Mouse (Mus musculus) cerebellum, adult 11 months (tissue): ENCODE results near the gene G3bp1.

ENCODE experiments used
- DNase-seq: peaks from one replicate; pipeline ENCODE4 v3.0.0; 2022

G3bp1 gene

DNA sequence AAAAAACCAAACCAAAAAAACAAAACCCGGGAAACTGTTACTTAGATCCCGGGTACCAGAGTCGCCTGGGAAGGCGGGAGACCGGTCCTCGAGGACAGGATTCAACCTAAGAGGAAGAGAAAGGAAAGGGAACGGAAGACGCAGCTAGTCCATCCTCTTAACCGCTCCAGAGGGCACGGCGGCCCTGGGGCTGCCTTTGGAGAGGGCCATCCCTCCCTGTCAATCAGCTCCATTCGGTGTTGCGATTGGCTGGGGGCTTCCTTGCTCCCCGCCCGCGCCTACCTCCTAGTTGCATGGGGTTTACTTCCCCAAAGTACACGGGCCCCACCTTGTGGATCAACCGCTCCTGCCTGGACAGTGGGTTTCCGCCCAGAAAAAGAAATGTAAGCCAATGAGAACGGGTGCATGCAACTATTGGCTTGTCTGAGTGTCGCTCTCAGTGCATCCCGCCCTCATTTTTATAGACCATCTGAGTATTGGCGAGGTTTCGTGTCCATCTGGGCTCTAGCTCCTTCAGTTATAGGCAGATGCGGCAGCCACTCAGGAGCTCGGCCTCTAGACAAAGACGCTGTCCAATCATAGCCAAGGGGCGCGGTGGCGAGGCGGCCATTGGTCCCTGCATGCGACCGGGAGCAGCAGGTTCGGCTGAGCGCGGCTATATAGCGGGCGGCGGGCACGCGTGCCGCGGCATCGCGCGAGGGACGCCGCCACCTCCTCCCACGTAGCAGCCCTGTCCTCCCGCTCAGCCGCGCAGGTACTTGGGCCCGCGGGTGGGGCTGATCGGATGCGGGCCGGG, at the start of gene G3bp1:
TSS of gene G3bp1 (plus strand) at position 638 of the 796 bp plus-strand sequence.
- peak; percentile 99 for DNase-seq

DNA sequence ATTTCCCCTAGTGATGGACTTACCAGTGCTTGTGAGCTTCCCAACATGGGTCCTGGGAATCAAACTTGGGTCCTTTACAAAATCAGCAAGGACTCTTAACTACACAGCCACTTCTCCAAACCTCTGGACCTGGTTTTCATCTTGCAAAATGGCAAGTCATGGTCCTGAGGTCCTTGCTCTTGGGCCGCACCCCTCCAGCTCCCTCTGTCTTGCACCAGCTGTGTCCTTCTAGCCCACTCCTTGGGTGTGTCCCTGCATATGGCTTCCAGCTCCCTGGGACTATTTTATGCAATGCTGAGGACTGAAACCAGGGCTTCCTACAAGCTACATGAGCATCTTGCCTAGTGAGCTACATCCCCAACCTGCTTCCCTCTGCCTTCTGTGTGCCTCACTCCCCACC, 46.5 kb upstream of the G3bp1 start, which contains the start of gene Sparc:
TSS of gene Sparc (minus strand) at position 206 of the 400 bp plus-strand sequence.
- no peak for DNase-seq

DNA sequence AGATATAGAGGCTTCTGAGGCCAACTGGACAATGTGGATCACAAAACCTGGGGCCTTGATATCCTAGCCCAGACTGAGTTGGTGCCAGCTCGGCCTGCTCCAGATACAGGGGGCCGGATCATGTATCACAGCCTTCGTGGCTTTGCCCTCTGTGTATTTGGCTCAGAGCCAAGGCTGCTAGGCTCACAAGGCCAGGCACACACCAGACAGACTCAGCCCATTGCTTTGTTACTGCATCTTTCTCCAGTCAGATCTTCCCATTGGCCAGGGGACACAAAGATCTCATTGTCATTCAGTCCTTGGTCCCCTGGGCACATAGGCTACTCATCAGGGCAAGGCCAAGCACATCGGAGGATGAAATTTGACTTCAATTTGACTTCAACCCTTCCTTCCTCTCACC, 45.7 kb upstream of the G3bp1 start:
- peak; percentile 35 for DNase-seq

DNA sequence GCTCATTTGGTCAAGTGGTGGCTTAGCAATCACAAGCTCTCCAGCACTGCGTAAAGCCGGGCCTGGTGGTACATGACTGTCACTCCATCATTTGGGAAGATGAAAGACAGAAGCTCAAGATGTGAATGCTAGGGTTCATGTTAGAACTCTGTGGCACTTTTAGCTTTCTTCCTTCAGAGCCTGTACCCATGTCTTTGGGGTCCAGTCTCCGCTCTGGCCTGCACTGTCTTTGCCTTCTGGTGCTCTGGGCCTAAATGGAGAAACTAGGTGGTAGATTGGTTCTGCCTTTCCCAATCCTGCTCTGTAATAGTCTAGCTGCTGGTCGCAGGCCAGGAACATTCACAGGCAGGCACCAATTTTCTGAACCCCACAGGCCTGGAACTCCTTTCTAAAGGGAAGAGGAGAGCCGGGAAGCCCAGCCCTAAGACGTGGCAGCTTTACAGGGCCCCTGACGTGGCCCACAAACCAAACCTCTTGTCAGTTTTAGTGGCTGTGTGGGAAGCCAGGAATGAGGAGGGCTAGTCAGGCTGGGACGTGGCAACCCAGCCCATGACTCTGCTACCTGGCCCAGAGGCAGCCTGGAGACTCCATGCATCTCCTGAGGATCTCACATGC, 44.6 kb upstream of the G3bp1 start:
- DNase-seq, result no peak

DNA sequence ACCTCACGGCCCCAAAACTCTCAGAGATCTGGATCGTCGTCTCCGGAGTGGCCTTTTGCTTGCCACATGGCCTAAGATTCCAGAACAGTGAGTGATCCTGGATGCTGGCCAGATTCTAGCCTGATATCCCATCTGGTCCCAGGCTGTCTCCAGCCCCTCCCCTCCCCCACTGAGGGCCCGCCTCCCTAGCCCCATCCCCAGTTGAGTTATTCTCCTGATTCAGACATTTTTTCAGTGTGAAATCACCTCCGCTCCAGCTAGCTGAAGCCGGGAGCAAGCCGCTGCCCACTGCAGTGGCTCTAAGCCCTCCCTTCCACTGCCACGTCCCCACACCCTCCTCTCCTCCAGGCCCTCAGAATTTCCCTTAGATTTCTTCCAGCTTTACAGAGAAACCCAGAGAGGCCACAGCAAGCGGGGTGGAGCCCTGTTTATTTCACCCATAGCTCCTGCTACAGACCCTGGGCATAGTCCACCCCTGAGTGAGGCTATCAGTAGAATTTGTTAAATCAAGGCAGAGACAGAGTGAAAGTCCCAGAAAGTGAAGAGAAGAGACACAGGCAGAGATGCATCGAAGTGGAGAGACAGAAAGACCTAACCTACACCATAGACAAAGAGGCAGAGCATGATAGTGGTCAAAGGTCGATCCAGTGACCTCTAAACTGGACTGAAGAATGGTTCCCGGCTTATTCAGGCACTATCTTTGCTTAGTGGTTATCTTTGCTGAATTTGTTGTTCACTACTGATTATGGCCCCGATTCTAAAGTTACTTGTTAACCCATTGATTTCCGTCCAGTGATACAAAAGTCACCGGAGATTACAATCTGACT, 41.1 kb upstream of the G3bp1 start:
- DNase-seq, result peak; percentile 57

DNA sequence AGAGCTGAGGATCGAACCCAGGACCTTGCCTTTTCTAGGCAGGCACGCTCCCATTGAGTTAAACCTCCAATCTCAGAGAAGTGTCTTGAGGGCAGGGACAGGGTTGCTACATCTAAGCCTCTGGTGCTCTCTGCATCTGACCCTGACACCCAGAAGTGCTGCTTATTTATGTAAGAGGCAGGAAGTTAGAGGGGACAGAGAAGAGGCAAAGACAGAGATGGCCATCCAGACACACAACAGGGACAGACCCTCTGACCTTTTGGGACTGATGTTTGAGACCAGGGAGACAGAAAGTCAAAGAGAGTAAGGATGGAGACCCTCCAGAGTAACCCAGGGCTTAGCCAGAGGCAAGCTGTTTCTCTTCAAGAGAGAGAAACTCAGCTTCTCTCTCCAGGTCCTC, 39.5 kb upstream of the G3bp1 start:
- no peak for DNase-seq

DNA sequence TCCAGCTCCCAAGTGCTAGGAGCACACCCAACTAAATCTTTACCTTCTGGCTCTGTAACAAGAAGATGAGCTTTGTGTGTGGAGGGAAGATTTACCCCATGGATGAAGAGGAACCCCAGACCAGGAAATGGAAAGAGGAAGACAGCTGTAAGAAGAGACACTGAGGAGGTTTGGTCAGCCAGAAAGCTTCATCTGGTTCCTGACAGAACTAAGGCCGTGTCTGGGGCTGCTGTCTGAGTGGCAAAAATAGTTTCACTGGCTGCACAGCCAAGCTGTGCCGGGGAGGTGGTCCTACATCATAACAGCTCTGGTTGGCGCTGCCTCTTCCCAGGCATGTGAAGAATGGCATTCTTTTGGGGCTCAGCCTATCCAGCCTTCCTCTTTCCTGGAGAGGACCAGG, 36.5 kb upstream of the G3bp1 start:
- DNase-seq, result no peak

DNA sequence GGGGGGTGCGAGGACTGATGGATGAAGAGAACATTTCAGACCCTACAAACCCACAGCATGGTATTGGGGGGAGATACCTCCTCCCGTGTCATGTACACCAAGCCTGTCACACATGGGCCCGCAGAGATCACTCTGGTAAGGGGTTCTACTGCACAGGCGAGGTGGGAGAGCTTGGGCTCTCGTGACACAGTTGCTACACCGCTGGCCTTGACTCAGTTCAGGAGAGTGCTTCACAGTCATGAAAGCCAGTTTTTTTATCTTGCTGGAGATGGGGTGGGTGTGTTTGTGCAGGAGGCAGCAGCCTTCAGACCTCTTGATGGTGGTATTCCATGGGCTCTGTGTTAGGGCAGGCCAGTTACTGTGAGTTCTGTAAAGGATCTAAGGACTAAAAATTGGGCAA, 33.4 kb upstream of the G3bp1 start:
- DNase-seq, result no peak

DNA sequence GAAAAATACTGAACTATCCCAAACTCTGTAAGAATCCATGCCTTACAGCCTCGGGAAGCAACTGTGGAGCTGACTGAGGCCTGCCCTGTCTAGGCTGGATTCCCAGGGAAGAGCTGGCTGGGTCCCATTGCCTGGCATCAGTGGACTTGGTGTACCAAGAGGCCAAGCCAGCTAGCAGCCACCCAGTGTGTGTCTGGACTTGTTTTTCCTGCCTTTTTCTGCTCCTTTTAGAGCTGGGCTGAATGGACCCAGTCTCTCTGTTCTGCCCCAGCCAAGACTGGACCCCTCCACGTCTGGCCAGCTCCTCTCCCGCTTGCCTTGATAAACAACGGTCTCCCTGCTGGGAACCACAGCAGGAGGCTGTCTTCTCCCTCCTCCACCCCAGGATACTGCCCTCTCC, 31.5 kb upstream of the G3bp1 start:
- DNase-seq, result peak; percentile 59

DNA sequence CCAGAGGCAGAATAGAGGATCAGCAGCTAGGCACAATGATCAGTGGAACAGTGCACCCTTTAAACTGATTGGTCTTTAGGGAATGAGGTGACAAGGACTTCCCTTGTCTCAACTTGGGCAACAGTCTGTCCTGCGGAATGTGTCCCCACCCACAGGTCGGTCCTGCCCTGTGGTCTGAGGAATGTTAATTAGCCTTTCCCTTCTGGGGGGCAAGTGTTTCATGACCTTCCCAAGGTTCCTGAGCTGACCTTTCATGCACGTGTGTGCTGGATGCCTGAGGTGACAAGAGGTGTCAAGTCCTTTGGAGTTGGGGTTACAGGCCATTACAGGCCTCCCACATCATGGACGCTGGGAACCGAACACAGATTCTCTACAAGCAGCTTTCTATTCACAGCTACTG, 29.8 kb upstream of the G3bp1 start:
- no peak for DNase-seq

DNA sequence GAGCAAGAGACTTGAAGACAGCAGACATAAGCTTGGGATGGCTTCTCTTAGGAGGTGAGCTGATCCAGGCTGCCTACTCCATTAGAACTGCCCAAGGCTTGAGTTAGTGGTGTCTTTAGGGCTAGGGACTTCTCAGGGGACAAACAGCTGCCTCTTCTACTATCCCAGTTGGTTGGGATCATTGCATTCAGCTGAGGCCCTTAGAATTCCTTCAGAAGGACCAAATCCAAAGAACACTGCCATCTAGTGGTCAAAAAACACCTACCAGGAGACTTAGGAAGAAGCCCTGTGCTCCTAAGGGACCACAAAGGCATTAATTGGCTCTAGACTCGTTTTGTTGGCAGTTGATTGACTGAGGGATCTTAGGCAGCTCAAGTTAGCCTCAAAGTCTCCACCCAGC, 24.7 kb upstream of the G3bp1 start:
- DNase-seq, result no peak

DNA sequence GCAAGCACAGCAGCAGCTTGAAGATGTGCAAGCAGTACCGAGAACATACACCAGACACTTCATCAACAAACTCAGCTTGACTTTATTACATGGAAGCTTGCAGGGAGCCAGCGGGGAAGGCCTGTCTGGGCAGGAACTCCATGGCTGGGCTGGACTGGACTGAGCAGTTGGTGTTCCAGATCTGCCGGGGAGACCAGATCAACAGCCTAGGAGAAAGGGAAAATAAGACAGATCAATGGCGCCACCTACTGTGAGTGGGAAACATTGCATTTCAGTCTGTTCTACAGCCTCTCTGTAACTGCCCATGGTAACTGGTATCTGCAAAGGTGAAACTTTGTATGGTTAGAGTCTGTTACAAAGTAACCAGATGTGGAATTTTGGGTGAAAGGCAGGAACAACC, 22.9 kb upstream of the G3bp1 start:
- DNase-seq, result peak; percentile 84

DNA sequence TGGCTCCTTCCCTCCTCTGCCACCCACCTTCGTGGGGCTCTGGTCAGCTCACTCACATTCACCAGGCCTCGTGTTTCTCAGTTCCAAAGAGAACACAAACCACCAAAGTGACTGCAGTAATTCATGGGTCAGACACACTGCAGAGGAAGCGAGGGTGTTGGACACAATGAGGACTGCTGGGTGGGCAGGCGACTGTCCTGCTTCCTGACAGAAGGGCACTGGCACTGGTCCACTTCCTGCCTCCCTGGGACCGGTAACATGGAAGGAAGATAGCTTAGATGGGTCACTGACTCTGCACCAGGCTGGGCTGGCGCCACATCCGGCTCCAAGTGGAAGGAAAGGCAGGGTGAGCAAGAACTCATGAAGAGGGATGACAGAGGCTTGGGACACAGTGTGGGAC, 20.0 kb upstream of the G3bp1 start:
- no peak for DNase-seq

DNA sequence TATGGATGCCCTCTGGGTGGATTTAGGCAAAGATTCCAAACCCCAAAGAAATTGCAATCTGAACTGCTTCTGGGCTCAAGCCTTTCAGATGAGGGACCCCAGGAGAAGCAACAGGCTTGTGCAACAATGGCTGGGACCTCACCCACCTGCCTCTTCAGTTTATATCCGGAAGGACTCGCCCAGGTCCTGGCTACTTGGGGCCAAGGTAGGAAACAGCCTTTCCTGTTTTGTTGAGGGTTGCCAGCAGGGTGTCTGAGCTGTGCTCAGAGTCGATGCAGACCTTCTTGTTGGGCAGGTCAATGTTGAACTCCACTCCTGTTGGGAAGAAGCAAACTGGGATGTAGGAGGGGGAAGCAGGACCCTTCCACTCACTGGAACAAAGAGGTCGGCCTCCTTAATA, 19.2 kb upstream of the G3bp1 start:
- no peak for DNase-seq

DNA sequence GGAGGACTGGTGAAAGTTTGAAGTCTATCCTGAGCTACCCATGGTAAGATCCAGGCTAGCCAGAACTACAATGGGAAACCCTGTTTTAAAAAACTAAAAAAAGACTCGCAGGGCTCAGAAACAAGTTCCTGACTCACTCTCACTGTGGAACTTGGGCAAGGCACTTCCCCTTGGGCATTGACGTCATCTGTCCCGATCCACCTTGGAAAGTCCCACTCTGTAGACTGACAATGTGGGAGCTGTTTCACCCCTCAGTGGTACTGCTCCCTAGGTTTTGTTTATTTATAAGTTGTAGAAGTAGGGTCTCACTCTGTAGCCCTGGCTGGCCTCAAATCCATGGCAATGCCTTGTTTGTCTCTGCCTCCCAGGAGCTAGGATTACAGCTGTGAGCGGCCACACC, 15.8 kb upstream of the G3bp1 start:
- no peak for DNase-seq

DNA sequence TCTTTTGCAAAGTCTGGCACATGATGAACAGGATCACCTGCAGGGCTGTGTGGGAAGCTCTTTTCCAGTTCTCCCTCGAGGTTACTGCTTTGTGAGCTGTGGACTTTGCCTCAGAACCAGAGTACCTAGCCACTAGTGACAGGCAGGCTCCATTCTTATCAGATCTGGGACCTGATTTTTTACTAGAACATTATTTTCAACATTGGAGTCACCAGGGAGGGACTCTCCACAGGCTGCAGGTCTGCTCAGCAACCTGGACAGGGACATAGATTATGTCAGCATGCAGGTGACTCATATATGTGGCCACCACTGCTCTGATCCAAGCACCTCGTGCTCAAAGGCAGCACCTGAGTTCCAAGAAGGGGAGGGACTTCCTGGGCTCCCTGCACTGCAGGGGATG, 14.3 kb upstream of the G3bp1 start:
- DNase-seq, result no peak

DNA sequence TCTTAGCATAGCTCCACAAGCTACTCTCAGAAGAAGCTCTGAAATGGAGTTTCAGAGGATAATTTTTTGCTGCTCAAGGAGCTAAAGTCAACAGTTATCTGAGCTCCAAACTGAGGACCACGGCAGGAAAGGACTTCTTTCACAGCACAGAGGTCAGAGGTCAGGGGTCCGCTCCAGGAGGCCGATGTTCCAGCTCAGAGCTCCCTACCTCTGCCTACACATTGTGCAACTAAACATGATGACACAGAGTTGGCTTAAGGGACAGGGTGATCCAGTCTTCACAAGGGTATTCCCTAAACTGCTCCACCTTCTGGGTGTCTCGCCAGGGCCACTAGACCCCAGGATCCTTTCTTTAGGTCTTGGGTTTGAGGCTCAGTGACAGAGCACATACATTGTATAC, 11.0 kb upstream of the G3bp1 start:
- no peak for DNase-seq

DNA sequence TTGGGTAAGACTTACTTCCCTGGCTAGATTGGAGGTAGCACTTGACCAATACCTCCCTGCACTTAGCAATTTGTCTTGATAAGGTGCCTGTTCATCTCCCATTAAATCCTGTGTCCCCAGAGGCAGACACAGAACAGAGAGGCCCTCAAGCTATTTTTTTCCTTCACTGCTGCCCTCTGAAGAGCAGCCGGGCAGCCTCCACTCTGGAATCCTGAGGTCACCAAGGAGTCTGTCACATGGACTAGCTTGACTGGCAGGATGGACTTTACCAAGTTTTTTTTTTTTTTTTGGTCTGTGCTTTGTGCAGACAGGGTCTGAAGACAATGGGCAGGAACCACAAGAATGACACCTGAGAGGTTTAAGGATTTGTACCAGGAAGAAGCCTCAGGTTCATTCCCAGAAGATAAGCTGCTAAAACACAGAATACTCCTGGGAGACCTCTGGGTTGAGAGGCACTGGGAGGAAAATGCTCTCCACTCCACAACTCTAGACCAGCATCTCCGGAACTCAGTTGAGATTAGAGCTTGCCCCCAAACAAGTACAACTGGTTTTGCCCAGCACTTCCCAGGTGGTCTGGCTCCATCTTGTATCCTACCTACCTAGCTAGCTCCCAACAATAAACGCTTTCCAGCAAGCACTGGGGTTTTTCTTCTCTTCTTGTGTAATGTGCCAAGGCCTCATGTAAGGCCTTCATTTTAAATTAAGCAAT, 9.5 kb upstream of the G3bp1 start:
- no peak for DNase-seq

DNA sequence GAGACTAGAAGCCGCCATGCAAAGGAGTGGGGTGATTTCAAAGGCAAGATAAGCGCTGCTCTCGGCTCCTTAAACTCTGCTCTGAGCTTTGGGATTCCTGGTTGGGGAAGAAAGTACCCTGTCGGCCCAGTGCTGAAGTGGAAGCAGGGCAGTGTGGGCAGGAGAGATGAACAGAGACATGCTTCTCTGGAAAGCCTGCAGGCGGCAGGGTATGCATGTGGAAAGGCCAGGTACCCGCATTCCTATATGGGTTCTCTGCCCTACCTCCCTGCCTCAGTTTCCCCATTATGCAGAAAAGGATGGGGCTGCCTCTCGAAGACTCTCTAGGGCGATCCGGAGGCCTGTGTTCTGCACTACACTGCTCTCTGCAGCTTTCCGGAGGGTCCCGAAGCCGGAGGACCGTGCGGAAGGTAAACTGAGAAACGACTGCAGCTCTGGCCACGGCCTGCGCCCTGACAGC, 8.9 kb upstream of the G3bp1 start:
- no peak for DNase-seq

DNA sequence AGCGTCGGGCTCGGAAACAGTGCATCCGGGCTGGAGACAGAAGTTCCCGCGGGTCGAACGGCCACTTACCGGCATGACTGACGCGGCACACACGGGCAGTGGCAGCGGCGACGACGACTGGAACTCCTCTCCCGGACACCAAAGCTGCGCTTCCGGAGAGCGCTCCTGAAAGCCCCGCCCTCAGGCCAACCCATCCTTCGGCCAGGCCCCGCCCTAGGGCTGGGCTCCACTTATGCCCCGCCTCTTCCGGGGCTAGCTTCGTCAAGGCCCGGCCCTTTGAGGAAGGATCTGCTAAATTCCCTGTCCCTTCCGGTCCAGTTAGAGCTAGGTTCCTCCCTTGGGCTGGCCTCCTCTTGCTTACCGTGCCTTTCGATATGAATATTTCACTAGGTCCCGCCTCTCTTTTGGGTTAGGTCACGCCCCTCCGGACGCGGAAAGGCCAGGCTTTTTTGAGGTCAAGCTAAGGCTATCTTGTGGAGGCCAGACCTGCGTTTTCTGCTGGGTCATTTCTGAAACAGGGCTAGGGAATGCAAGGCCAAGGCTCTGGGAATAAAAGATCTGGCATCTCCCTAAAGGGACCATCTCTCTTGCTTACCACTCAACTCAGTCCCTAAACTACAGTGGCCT, 8.4 kb upstream of the G3bp1 start, which contains the start of gene Atox1:
TSS of gene Atox1 (minus strand) at position 221 of the 627 bp plus-strand sequence.
- peak; percentile 94 for DNase-seq

DNA sequence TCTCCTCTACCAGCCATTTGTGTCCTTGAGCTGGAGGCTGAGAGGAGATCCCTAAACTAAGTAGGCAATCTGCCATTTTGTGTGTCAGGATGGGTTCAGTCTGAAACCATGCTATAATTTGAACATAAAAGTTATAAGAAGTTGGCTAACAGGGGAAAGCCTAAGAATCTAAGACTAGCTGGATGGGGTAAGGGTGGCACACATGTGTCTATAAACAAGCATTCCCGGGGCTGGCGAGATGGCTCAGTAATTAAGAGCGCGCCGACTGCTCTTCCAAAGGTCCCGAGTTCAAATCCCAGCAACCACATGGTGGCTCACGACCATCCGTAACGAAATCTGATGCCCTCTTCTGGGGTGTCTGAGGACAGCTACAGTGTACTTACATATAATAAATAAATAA, 7.3 kb upstream of the G3bp1 start:
- DNase-seq, result no peak

DNA sequence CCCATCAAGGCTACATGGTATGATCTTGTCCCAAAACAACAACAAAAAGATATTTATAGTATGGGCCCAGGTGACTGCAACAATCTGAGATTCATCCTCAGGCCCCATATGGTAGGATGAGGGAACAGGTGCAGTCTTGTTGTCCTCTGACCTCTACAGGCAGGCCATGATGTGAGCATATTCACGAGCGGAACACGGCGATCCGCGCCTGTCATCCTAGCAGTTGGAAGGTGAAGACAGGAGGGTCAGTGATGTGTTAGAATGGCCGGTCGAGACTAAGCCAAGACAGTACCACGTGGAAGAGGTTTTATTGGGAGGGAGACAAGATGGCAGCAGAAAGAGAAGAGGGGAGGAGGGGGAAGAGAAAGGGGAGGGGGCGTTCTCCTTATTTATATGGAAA, 4.8 kb upstream of the G3bp1 start:
- DNase-seq, result no peak

DNA sequence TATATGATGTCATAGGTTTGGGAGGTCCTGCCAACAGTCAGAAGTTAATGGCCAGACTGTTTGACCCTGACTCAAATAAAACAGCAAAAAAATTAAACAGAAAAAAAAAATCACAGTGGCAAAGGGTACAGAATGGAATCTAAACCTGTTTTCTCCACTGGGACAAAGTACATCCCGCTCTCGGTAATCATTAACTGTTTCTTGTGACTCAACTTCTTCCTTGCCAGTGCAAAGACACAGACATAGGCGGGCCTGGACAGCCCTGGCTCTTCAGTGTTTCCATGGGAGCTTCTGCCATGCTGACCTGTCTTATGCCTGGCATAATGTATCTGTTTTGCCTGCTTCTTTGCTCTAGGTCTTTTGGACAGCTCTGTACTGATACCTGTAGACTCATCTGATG, 4.3 kb upstream of the G3bp1 start:
- no peak for DNase-seq
